Mouse (Mus musculus) liver, embryonic 16.5 days (tissue): Measurements from ENCODE around the gene Gpr141. TPM values are rescaled to one million over a fixed set of nuclear protein-coding genes. Genes with fewer than 3 reads are reported as not detected.

Experiments
- ATAC-seq: fragments of 200-750 bp; cut with Nextera tagmentation; 2 replicates; pipeline ENCODE4 v1.8.0; 2017; ENCODE audit warnings: low read depth, mild to moderate bottlenecking, moderate number of reproducible peaks, moderate library complexity
- H3K27ac ChIP-seq: fragments of 300-500 bp; sonication (generic); 2 replicates; pipeline ENCODE4 v1.5.1; 2014; ENCODE audit warnings: mild to moderate bottlenecking, low read length
- H3K27me3 ChIP-seq: fragments of 300-500 bp; sonication (generic); 2 replicates; pipeline ENCODE4 v1.6.1; 2014; ENCODE audit warnings: low read depth, low read length, mixed read lengths; ENCODE audit not compliant: control insufficient read depth, insufficient read depth
- H3K36me3 ChIP-seq: fragments of 300-500 bp; sonication (generic); 2 replicates; pipeline ENCODE4 v1.6.1; 2014; ENCODE audit warnings: mild to moderate bottlenecking; ENCODE audit not compliant: control insufficient read depth, insufficient read depth
- H3K4me1 ChIP-seq: fragments of 300-500 bp; sonication (generic); 2 replicates; pipeline ENCODE4 v1.6.1; 2014; ENCODE audit warnings: low read depth, low read length, mixed read lengths; ENCODE audit not compliant: control insufficient read depth
- H3K4me2 ChIP-seq: fragments of 300-500 bp; sonication (generic); 2 replicates; pipeline ENCODE4 v1.6.1; 2014; ENCODE audit warnings: low read depth, low read length, mixed read lengths
- H3K4me3 ChIP-seq: fragments of 300-500 bp; sonication (generic); 2 replicates; pipeline ENCODE4 v1.5.1; 2014; ENCODE audit warnings: low read depth, mild to moderate bottlenecking, low read length
- H3K9ac ChIP-seq: fragments of 300-500 bp; sonication (generic); 2 replicates; pipeline ENCODE4 v1.6.1; 2014; ENCODE audit warnings: low read depth, low read length
- H3K9me3 ChIP-seq: fragments of 300-500 bp; sonication (generic); replicated peaks from 2 replicates; pipeline ENCODE4 v1.6.1; 2016; ENCODE audit warnings: low read length; ENCODE audit not compliant: control insufficient read depth
- WGBS: fragments of 180-500 bp; shearing (Covaris S2); extraction: QIAGEN DNeasy Blood & Tissue Kit; methylation state at CpG from one replicate; pipeline ENCODE4 v1.1.7; 2014; ENCODE audit not compliant: insufficient replicate concordance; 5-methylcytosine and 5-hydroxymethylcytosine counted together
- polyA plus RNA-seq: library from polyadenylated mRNA; unstranded; fragments of >200 nt; fragmentation: Nextera tagmentation; extraction: Ambion mirVana; gene quantifications from 2 replicates; pipeline ENCODE4 v1.2.1, GENCODE M21; 2015

The Gpr141 gene
- polyA plus RNA-seq, 1 experiment from 2014 or later = 4.3 TPM

GRCm38 (mm10) chr13:19764276-19764675, 59.8 kb downstream of the Gpr141 start:
- 72% methylated on average over 4 of the region's 4 CpGs for WGBS
- H3K9ac ChIP-seq = no peak overlapping the region
- no peak overlapping the region for H3K27ac ChIP-seq
- no peaks in the 10 kb centered on the region for H3K27me3 ChIP-seq
- ATAC-seq = no peak
- no peak overlapping the region for H3K4me2 ChIP-seq
- no peaks in the 10 kb centered on the region for H3K9me3 ChIP-seq
- no peaks in the 10 kb centered on the region for H3K36me3 ChIP-seq
- no peak overlapping the region for H3K4me3 ChIP-seq
- no peaks in the 10 kb centered on the region for H3K4me1 ChIP-seq

GRCm38 (mm10) chr13:19763211-19763610, 60.8 kb downstream of the Gpr141 start:
- Histone ChIP-seq H3K4me2 (no peak overlapping the region), H3K4me3 (no peak overlapping the region), H3K9ac (no peak overlapping the region), H3K27ac (no peak overlapping the region), H3K9me3 (no peaks in the 10 kb centered on the region), H3K36me3 (no peaks in the 10 kb centered on the region), H3K4me1 (no peaks in the 10 kb centered on the region), H3K27me3 (no peaks in the 10 kb centered on the region)
- WGBS = 47% methylated on average over 1 of the region's 1 CpGs
- ATAC-seq = no peak

- ATAC-seq = no peak
- H3K9ac ChIP-seq = no peak overlapping the region
- H3K4me3 ChIP-seq = no peak overlapping the region
- no peak overlapping the region for H3K4me2 ChIP-seq
- no peak overlapping the region for H3K27ac ChIP-seq
- H3K4me1 ChIP-seq = no peaks in the 10 kb centered on the region
- no peaks in the 10 kb centered on the region for H3K36me3 ChIP-seq
- WGBS = 48% methylated on average over 2 of the region's 2 CpGs
- no peaks in the 10 kb centered on the region for H3K27me3 ChIP-seq
- H3K9me3 ChIP-seq = no peaks in the 10 kb centered on the region
Measured at GRCm38 (mm10) chr13:19745741-19746140, 78.3 kb downstream of the Gpr141 start.

DNA sequence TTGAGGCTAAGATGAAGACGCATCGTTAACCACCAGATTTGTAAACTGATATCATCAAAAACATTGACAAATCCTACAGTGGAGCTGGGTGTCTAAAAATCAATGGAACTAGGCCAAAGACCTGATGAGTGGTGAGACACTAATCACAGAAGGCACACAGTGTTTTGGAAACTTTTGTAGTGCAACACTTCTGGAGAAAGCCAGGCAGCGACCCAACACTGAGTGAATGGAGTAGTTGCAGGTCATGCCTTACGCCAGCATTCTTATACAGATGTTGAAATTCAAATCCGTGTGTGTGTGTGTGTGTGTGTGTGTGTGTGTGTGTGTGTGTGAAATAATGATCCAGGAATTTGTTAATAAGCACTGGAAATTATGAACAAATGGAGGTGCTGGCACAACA, 79.5 kb downstream of the Gpr141 start:
- ATAC-seq = no peak
- Histone ChIP-seq H3K36me3 (no peaks in the 10 kb centered on the region), H3K27me3 (no peaks in the 10 kb centered on the region), H3K9ac (no peak overlapping the region), H3K4me3 (no peak overlapping the region), H3K9me3 (no peaks in the 10 kb centered on the region), H3K4me2 (no peak overlapping the region), H3K4me1 (no peaks in the 10 kb centered on the region), H3K27ac (no peak overlapping the region)
- 72% methylated on average over 5 of the region's 5 CpGs for WGBS

DNA sequence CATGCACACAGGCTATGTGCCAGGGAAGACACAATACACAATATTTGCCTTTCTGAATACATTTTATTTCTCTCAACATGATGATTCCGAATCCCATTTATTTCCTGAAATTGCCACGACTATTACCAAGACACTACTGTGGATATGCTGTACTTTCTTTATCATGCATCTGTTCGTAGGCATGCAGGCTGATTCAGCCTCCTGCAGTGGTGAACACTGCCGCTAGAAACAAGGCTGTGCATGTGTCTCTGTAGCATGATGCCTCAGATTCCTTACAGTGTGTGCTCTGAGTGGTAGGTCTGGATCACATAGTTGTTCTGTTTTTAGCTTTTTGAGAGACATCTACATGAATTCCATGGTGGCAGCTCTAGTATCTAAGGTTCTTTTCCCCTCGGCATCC, 89.5 kb downstream of the Gpr141 start:
- ATAC-seq = no peak

DNA sequence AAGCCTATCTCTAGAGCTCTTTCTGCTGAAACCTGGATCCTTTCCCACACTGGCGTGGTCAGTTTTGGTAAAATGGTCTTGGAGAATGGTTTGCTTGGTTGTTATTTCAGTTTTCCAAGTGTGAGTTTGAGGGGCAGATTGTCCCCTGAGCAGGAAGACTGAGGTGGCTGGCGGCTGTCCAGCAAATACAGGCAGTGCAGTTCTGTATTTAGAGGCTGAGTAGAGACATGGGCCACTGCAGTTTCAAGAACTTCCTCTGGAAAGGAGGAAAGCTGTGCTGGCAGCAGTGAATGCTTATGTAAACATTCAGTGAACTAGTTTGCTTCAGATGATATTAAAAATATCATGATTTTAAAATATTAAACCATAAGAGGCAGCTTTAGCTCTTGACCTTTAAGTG, 93.2 kb downstream of the Gpr141 start:
- Histone ChIP-seq H3K4me3 (no peak overlapping the region), H3K4me2 (no peak overlapping the region), H3K9ac (no peak overlapping the region), H3K4me1 (no peaks in the 10 kb centered on the region), H3K27ac (no peak overlapping the region), H3K27me3 (no peaks in the 10 kb centered on the region), H3K9me3 (no peaks in the 10 kb centered on the region), H3K36me3 (no peaks in the 10 kb centered on the region)
- 35% methylated on average over 2 of the region's 2 CpGs for WGBS
- no peak for ATAC-seq

More for the DNA sequence above, 89.5 kb downstream of the Gpr141 start:
- no peaks in the 10 kb centered on the region for H3K36me3 ChIP-seq
- no peaks in the 10 kb centered on the region for H3K9me3 ChIP-seq
- H3K4me1 ChIP-seq = no peaks in the 10 kb centered on the region
- H3K27me3 ChIP-seq = no peaks in the 10 kb centered on the region
- H3K4me2 ChIP-seq = no peak overlapping the region
- no peak overlapping the region for H3K27ac ChIP-seq
- H3K9ac ChIP-seq = no peak overlapping the region
- 62% methylated on average over 5 of the region's 5 CpGs for WGBS
- no peak overlapping the region for H3K4me3 ChIP-seq

DNA sequence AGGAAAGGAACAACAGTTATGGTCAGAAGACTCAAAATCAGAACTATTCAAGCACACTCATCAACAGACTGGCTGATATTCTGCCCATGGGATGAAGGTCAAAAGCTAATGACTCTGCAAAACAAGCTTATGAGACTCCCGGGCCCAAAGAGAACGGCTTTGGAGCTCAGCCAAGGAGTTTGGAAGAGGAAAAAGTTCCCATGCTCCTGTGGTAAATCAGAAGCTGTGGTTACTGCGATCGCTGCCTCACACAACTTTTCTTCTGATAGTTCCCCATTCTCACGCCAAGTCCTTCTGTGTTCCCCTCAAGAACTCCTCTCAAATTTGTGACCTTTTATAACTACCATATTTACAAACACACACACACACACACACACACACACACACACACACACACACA, 105.1 kb downstream of the Gpr141 start:
- H3K27ac ChIP-seq = no peak overlapping the region
- H3K27me3 ChIP-seq = no peaks in the 10 kb centered on the region
- WGBS = 27% methylated on average over 5 of the region's 5 CpGs
- H3K4me1 ChIP-seq = no peaks in the 10 kb centered on the region
- H3K4me3 ChIP-seq = no peak overlapping the region
- no peak overlapping the region for H3K4me2 ChIP-seq
- H3K36me3 ChIP-seq = no peaks in the 10 kb centered on the region
- no peak for ATAC-seq
- H3K9me3 ChIP-seq = no peaks in the 10 kb centered on the region
- H3K9ac ChIP-seq = no peak overlapping the region

DNA sequence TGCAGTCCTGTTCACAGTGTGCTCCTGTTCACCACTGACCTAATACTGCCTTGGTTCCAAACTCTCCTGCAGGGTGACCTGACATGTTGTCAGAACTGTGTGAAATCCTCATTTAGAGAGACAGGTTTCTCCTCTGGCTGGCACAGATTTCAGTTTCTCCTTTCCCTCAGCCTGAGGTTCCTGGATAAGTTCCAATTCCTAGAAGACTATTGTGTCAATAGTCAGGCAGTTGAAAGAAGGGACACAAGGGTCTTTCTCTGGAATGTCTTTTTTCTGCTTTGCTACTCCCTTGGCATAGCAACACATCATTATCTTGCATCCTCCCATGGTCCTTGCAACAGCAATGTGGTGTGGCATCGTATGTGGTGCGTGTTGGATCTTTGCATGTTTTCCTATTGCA, 106.9 kb downstream of the Gpr141 start:
- Histone ChIP-seq H3K4me2 (no peak overlapping the region), H3K36me3 (no peaks in the 10 kb centered on the region), H3K27ac (no peak overlapping the region), H3K27me3 (no peaks in the 10 kb centered on the region), H3K4me3 (no peak overlapping the region), H3K9me3 (no peaks in the 10 kb centered on the region), H3K9ac (no peak overlapping the region), H3K4me1 (no peaks in the 10 kb centered on the region)
- 67% methylated on average over 2 of the region's 2 CpGs for WGBS
- no peak for ATAC-seq

DNA sequence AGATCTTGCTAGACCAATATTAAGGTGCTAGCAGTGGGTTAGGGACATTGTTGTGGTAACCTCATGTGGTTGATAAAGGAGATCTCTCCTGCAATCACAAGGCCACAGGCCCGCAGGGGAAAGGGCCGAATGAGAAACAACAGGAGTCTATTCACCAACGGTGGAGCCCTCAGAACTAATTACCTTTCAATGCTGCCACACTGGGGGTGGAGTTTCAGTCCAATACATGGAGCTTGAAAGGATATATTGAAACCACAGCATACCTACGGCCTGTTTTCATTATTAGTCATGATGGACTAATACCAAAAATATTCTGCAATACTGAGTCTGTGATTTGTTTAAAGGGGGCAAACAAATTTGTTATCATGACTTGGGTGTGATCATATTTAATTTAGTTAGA, 120.3 kb downstream of the Gpr141 start:
- Histone ChIP-seq H3K9ac (no peak overlapping the region), H3K9me3 (no peaks in the 10 kb centered on the region), H3K4me3 (no peak overlapping the region), H3K27me3 (no peaks in the 10 kb centered on the region), H3K4me1 (no peaks in the 10 kb centered on the region), H3K27ac (no peak overlapping the region), H3K4me2 (no peak overlapping the region), H3K36me3 (no peaks in the 10 kb centered on the region)
- WGBS = 31% methylated on average over 4 of the region's 4 CpGs
- no peak for ATAC-seq
